Mouse (Mus musculus) naive thymus-derived CD4-positive, alpha-beta T cell, adult 2 months (primary cell): ENCODE data around the gene Atp6v1a.
A peak's percentile ranks its signal among the peaks of the same experiment; 100 is the strongest.

Source experiments
- DNase-seq: peaks from one replicate; pipeline ENCODE4 v3.0.0-alpha.2; 2011; ENCODE audit warnings: low read depth

The Atp6v1a gene

DNA sequence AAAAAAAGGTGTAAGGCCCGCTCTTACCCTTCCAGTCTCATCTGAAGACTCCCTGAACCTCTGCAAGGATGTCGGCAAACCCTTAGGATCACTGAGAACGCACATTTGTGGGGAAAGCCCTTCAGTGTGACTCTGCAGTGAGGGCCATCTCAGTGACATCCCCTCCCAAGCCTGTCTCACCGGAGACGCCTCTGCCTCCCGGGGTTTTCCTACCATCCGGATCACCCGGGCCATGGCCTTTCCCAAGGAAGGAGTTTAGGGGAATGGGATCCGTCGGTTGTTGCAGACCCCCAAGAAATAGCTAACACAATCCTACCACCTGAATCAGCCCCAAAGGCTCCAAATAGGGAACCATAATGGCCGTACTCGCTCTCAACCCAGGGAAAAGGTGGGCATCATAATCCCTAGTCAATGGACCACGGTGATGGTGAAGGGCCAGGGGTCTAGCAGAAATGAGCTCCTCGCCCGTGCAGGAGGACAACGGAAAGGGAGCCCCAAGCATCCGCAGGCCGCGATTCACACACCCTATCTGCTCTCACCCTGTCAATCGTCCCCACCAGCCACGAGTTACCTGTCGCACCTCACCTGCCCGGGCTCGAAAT lies 1.0 kb downstream of the Atp6v1a start:
- no peak for DNase-seq

- DNase-seq = no peak
Measured at GRCm38 (mm10) chr16:44136511-44137021, 2.9 kb downstream of the Atp6v1a start.

GRCm38 (mm10) chr16:44133187-44133586 lies 6.3 kb downstream of the Atp6v1a start:
- no peak for DNase-seq

GRCm38 (mm10) chr16:44132300-44132699 lies 7.2 kb downstream of the Atp6v1a start:
- DNase-seq = no peak

GRCm38 (mm10) chr16:44126437-44126836 lies 13.1 kb downstream of the Atp6v1a start:
- no peak for DNase-seq

DNA sequence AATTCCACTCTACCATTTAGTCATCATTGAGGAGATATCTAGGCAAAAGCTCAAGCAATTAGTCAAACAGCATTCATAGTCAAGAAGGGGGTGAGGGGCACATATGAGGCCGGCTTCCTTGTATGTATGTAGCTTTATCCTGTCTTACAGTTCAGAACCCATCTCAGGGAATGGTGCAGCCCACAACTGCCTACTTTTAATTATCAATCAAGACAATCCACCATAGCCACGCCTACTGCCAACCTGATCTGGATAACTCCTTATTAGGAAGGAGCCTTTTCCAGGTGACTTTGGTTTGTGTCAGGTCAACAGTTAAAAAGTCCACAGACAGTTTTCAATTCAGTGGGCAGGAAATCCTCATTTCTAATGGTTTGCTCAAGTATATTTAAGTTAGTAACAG lies 14.1 kb downstream of the Atp6v1a start:
- DNase-seq = no peak

GRCm38 (mm10) chr16:44124713-44125112 lies 14.8 kb downstream of the Atp6v1a start:
- no peak for DNase-seq

DNA sequence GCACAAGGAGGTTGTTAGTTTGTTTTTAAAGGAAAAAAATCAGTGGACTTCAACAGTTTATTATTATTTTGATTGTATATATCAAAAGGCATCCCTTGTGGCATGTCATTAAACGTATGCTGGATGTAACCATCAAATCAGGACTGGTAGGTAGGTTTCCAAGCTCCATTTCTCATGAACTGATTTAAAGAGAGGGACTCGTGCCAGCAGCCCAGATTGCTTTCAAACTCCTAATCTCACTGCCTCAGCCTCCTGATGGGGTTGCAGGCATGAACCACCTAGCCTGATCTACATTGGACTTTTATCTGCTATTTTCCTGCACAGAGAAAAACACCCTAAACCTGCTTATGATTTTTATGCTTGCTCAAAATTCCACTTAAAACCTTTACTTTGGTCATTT lies 15.7 kb downstream of the Atp6v1a start:
- no peak for DNase-seq

GRCm38 (mm10) chr16:44122982-44123725 lies 16.4 kb downstream of the Atp6v1a start:
- DNase-seq = no peak

- no peak for DNase-seq
Measured at GRCm38 (mm10) chr16:44122574-44122973, 16.9 kb downstream of the Atp6v1a start.

DNA sequence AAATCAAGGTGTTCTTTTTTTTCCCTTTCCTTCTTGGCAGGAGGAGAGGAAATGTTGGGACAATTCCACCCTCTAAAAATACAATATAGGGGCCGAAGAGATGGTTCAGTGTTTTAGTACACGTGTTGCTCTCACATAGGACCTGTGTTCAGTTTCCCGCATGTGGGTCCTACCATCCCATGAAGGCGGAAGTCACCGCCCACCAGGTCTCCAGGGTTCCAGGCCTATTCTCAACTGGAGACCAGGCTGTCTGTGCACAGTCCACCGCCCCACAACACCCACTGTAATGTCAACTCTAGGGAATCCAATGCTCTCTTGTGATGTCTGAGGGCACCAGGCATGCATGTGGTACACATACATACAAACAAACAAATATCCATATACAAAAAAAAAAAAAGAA lies 17.4 kb downstream of the Atp6v1a start:
- no peak for DNase-seq

GRCm38 (mm10) chr16:44119753-44120501 lies 19.6 kb downstream of the Atp6v1a start:
- DNase-seq = no peak

DNA sequence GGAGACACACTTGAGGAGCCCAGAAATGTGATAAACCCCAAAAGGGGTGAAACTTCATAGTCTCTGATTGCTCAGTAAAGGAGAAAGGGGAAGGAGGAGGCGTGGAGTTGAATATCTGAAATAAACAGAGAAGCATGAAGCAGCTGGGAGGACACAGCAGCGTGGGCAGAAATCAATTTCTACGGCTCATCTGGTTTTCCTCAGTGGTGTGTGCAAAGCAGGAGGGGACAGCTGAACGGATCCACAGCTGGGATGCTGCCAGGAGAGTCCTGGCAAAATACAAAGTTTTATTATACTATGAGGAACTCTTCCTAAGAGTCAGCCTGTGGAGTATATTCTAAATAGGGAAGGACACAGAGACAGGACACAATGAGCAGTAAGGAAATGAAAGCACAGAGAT lies 30.5 kb downstream of the Atp6v1a start:
- DNase-seq = no peak

- no peak for DNase-seq
Measured at GRCm38 (mm10) chr16:44105211-44105610, 34.3 kb downstream of the Atp6v1a start.

DNA sequence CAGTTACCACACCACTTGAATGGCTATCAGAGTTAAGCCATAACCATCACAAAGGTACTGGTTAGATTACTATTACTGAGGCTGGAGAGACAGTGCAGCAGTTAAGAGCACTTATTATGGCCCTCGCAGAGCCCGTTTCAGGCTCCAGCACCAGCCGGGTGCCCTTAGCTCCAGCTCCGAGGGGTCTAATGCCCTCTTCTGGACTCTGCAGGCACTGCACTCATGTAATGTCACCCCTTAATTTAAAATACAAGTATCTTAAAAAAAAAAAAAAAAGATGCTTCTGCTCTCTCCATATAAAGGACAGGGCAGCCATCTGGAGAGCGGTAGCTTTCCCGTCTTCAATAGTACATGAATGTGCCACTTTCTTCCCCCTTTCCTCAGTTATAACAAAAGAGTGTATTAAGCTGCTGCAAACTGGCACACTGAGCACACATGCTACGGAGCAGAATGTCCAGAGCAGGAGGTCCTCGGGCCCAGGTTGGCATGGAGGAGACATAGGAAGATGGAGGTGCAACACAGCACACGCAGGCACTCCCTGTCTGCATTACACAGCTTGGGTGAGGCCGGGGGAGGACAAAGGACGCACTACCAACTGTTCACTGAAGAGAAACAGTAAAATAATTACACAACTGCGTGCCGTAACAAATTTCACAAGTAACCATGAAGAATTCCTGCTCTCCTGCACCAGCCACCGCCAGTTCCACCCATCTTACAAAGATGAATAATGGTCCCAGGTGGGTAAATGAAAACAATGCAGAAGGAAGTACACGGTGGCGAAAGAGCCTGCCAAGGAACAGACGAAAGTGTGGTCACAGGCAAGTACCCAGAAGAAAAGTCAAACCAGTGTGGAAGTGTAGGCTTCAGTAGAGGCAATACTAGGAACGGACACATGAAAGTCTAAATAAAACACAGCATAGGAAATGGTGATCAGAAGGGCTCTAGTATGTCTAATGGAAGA lies 35.4 kb downstream of the Atp6v1a start:
- peak; percentile 16 for DNase-seq

DNA sequence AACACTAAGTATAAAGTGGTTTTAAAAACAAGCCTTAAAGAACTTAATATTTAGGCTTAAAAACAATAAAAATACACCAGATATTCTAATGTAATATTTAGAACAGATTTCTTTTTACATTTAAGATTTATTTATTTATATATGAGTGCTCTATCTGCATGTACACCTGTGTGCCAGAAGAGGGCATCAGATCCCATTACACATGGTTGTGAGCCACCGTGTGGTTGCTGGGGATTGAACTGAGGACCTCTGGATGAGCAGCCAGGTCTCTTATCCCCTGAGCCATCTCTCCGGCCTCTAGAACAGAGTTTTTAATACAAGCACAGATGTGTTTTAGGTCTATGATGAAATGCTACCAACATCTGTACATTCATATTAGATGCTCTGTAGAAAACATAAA lies 36.6 kb downstream of the Atp6v1a start:
- peak; percentile 4 for DNase-seq

DNA sequence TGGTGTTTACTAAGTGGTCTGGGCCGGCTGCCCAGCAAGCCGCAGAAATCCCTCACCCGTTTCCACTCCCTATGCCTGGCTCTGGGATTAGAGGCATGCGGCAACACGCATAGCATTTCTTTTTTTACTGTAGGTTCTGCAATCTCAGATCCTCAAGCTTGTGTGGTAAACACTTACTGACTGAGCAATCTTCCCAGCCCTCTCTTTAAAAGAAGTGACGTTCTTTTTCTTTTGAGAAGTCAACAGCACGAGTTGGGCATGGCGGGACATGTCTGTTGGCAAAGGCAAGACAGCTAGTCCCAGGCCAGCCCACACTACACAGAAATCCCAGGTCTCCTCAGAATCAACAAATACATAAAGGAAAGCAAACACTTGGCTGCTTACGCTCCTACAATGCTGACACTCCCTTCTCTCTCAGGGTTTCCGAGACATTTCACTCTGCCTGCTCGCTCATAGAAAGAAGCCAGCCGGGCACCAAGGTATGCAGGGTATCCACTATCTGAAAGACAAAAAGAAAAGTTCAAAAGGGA lies 38.3 kb downstream of the Atp6v1a start:
- DNase-seq = no peak

DNA sequence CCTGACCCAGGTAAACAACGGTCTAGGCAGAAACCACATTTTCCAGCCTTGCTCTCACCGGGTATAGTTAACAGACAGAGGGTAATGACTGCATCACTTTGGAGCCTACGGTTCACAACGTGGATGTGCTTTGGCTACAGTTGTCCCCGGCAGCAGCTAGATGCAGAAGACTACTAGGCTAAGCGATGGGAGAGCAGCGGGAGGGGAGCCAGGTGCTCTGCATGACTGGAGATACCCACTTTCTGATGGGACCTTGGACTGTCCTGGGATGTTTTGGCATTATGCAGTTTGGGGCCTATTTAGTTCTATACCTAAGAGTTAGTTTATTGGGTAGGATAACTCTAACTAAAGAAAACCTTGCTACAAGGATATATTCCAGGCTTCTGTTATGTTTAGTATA lies 40.1 kb downstream of the Atp6v1a start:
- no peak for DNase-seq

DNA sequence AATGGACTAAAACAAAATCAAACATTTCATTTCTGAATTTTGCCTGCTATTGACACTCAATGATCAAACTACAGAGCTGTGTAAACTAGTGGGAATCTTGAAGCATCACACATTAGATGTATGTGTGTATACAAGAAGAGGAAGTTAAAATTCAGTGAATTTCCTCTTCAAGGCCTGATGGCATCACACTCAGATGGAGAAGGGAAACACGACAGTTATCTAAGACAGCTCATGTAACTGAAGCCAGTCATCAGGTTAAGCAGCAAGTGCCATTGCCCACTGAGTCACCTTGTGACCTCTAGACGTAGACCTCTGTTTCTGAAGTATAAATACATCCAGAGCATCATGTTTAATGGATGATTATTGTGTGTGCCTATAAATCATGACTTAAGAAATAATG lies 51.9 kb downstream of the Atp6v1a start:
- DNase-seq = no peak

- DNase-seq = peak; percentile 37
Measured at GRCm38 (mm10) chr16:44063025-44063894, 76.2 kb downstream of the Atp6v1a start, which contains the start of gene Gramd1c. TSS of gene Gramd1c (minus strand) at chr16:44063345.
